Mouse (Mus musculus) liver, adult 2 months (tissue): ENCODE data around the gene Dot1l.

ENCODE experiments used
- CTCF ChIP-seq: fragments of 200-500 bp; IDR thresholded peaks from 2 replicates; pipeline ENCODE4 v1.5.1; 2011; ENCODE audit warnings: low read depth, low read length, control low read depth
- POLR2A ChIP-seq: fragments of 200-500 bp; IDR thresholded peaks from 2 replicates; pipeline ENCODE4 v1.6.1; 2011; ENCODE audit warnings: low read length, control low read depth; ENCODE audit not compliant: insufficient read depth; ENCODE audit errors: extremely low read depth

- TF ChIP-seq POLR2A = no peak
- no peak for TF ChIP-seq CTCF
Observed at GRCm38 (mm10) chr10:80790761-80791404, 35.9 kb downstream of the Dot1l start.
